Mouse (Mus musculus): Measurements from ENCODE around the gene Hnrnpa2b1.

DNA sequence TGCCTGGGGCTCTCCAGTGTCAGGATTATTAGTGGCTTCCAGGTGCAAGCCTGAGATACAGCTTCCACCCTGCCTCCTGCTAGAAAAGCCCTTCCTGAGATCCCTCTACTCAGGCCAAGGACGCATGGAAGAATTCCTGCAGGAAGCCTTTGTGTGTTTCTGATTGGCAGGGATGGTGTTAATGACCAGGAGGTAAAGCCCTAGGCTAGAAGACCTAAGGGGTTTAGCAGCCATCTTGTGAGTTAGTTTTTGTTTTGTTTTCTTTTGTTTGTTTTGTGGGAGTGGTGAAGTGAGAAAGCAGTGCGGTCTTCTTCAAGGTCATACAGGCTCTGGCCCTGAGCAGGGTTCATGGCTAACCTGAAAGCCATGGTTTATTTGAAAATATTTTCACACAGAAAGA, 37.9 kb upstream of the Hnrnpa2b1 start:
- TF ChIP-seq POLR2A (IDR thresholded peaks at IDR 0.05; ENCODE audit: insufficient read length, low read depth) = no peak
- no peak for TF ChIP-seq E2F4 (IDR thresholded peaks at IDR 0.05; ENCODE audit: insufficient read depth)
- no peak for TF ChIP-seq TCF12 (IDR thresholded peaks at IDR 0.05; ENCODE audit: insufficient read depth, poor library complexity, severe bottlenecking)
- TF ChIP-seq MAX (IDR thresholded peaks at IDR 0.05; ENCODE audit: low read depth) = no peak
- no peak for TF ChIP-seq MYOD1 (IDR thresholded peaks at IDR 0.05; ENCODE audit: control insufficient read depth in 1 of 3, insufficient read length in 2 of 3, low read depth in 2 of 3)
- TF ChIP-seq MYOG (IDR thresholded peaks at IDR 0.05; ENCODE audit: control insufficient read depth in 1 of 3, insufficient read depth in 1 of 3, insufficient read length in 2 of 3, low read depth in 2 of 3) = no peak
- no peak for TF ChIP-seq USF1 (IDR thresholded peaks at IDR 0.05; ENCODE audit: low read depth)
- TF ChIP-seq SRF (IDR thresholded peaks at IDR 0.05; ENCODE audit: control insufficient read depth, insufficient read length, low read depth) = no peak
- no peak for TF ChIP-seq REST (IDR thresholded peaks at IDR 0.05; ENCODE audit: insufficient read depth, insufficient read length)
- TF ChIP-seq POLR2AphosphoS2 (IDR thresholded peaks at IDR 0.05; ENCODE audit: insufficient read length, low read depth) = no peak
- no peak for TF ChIP-seq CEBPB (IDR thresholded peaks at IDR 0.05; ENCODE audit: insufficient read depth, poor library complexity, severe bottlenecking)
- TF ChIP-seq TCF3 (IDR thresholded peaks at IDR 0.05; ENCODE audit: insufficient read length, low read depth) = no peak

Data from myocyte (in vitro differentiated cells).